Mouse (Mus musculus) cortical plate, adult 2 months (tissue): ENCODE measurements around the gene Klhl11.

Experiments
- CTCF ChIP-seq: fragments of 200-500 bp; IDR thresholded peaks from 2 replicates; pipeline ENCODE4 v1.5.1; 2011; ENCODE audit warnings: mild to moderate bottlenecking, control low read depth, low read length; ENCODE audit not compliant: insufficient read depth; ENCODE audit errors: extremely low read depth
- POLR2A ChIP-seq: fragments of 200-500 bp; IDR thresholded peaks from 2 replicates; pipeline ENCODE4 v1.6.1; 2011; ENCODE audit warnings: mild to moderate bottlenecking, low read length, control low read depth; ENCODE audit not compliant: insufficient read depth; ENCODE audit errors: extremely low read depth

DNA sequence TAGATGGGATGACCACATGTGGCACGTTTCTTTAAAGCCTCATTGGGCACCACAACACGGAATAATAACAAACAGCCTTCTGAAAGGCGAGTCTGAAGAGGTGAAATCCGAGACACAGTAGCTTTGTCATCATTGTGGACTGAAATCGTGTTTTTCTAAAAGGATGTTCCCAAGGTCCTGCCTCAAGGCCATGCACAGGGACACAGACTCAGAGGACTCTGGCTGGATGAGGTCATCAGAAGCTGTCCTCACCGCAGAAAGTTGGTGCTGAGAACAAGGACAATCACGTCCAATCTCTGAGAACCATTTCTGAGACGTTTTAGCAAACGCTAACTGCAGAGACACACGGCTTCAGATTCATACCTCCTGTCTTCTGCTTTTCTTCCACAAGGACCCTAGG, 41.2 kb upstream of the Klhl11 start:
- TF ChIP-seq CTCF, result no peak
- TF ChIP-seq POLR2A, result no peak
